Mouse (Mus musculus) heart, postnatal 4 days (tissue): ENCODE data around the gene Insm2. TPM values are rescaled to one million over a fixed set of nuclear protein-coding genes. Genes with fewer than 3 reads are reported as not detected.
"Not testable (repeated sequence)": the region's sequence is repeated elsewhere in the genome, so short reads cannot be mapped to it uniquely, and the experiment has no call there.

Source experiments
- DNase-seq: peaks from one replicate; pipeline ENCODE4 v3.0.0; 2021
- total RNA-seq, 2 experiments: library from RNA; stranded (reverse); gene quantifications; 2 replicates each; pipeline ENCODE4 v1.2.3; 2021

The Insm2 gene
- total RNA-seq: not detected

GRCm38 (mm10) chr12:55598887-55599561 is at the start of gene Insm2:
Insm2 (plus strand) TSS chr12:55599427.
- DNase-seq: peak; percentile 6

GRCm38 (mm10) chr12:55554901-55555300 is 44.3 kb upstream of the Insm2 start:
- not testable (repeated sequence) for DNase-seq

- no peak for DNase-seq
Observed at GRCm38 (mm10) chr12:55557866-55558265, 41.4 kb upstream of the Insm2 start.

- no peak for DNase-seq
Observed at GRCm38 (mm10) chr12:55559184-55559855, 39.9 kb upstream of the Insm2 start.

- DNase-seq: no peak
Observed at GRCm38 (mm10) chr12:55560025-55560690, 39.1 kb upstream of the Insm2 start.

- no peak for DNase-seq
Observed at GRCm38 (mm10) chr12:55563742-55564141, 35.5 kb upstream of the Insm2 start.

- no peak for DNase-seq
Observed at GRCm38 (mm10) chr12:55564187-55564963, 34.9 kb upstream of the Insm2 start.

- DNase-seq: no peak
Observed at GRCm38 (mm10) chr12:55565206-55565605, 34.0 kb upstream of the Insm2 start, which contains the start of gene Aldoart2. Aldoart2 (plus strand) TSS chr12:55565239.

- no peak for DNase-seq
Observed at GRCm38 (mm10) chr12:55565867-55566266, 33.4 kb upstream of the Insm2 start.

GRCm38 (mm10) chr12:55566837-55567236 is 32.4 kb upstream of the Insm2 start:
- DNase-seq: no peak

GRCm38 (mm10) chr12:55568466-55568865 is 30.8 kb upstream of the Insm2 start:
- DNase-seq: no peak

- no peak for DNase-seq
Observed at GRCm38 (mm10) chr12:55569676-55570075, 29.6 kb upstream of the Insm2 start.

- no peak for DNase-seq
Observed at GRCm38 (mm10) chr12:55570646-55571045, 28.6 kb upstream of the Insm2 start.

GRCm38 (mm10) chr12:55571181-55571580 is 28.0 kb upstream of the Insm2 start:
- no peak for DNase-seq

- DNase-seq: no peak
Observed at GRCm38 (mm10) chr12:55571661-55572060, 27.6 kb upstream of the Insm2 start.

- no peak for DNase-seq
Observed at GRCm38 (mm10) chr12:55573089-55573488, 26.1 kb upstream of the Insm2 start.

GRCm38 (mm10) chr12:55573794-55574193 is 25.4 kb upstream of the Insm2 start:
- DNase-seq: peak; percentile 12

- not testable (repeated sequence) for DNase-seq
Observed at GRCm38 (mm10) chr12:55586936-55587335, 12.3 kb upstream of the Insm2 start.

- no peak for DNase-seq
Observed at GRCm38 (mm10) chr12:55598537-55598886, 715 bp upstream of the Insm2 start.

GRCm38 (mm10) chr12:55599639-55600502 is 644 bp downstream of the Insm2 start:
- peak; percentile 86 for DNase-seq

- no peak for DNase-seq
Observed at GRCm38 (mm10) chr12:55600503-55600994, 1.3 kb downstream of the Insm2 start.

- no peak for DNase-seq
Observed at GRCm38 (mm10) chr12:55604411-55604810, 5.2 kb downstream of the Insm2 start.
